Mouse (Mus musculus): Measurements from ENCODE around the gene Ran.

Gene Ran

DNA sequence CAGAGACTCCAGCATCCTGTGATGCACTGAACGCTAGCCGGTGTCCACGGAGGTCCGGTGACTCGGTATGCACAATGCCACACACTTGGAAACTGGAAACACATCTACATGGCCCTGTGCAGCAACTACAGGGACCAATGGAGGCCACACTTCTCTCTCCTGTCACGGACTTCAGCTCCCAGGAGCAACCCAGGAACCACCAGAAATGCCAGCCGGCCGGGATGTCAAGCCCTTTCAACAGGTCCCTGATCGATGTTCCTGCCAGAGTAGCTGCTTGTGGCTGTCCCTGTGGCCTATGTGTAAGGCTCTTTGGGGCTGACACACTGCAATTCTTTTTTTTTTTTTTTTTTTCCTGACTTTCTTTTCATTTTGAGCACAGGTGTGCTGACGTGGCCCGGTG is 44.3 kb downstream of the Ran start:
- DNase-seq (ENCODE audit: low read depth), result no peak

- DNase-seq (ENCODE audit: low read depth), result no peak
Observed at GRCm38 (mm10) chr5:129065301-129065700, 45.4 kb downstream of the Ran start.

- DNase-seq (ENCODE audit: low read depth), result peak; percentile 55
Observed at GRCm38 (mm10) chr5:129065946-129066345, 46.1 kb downstream of the Ran start.

DNA sequence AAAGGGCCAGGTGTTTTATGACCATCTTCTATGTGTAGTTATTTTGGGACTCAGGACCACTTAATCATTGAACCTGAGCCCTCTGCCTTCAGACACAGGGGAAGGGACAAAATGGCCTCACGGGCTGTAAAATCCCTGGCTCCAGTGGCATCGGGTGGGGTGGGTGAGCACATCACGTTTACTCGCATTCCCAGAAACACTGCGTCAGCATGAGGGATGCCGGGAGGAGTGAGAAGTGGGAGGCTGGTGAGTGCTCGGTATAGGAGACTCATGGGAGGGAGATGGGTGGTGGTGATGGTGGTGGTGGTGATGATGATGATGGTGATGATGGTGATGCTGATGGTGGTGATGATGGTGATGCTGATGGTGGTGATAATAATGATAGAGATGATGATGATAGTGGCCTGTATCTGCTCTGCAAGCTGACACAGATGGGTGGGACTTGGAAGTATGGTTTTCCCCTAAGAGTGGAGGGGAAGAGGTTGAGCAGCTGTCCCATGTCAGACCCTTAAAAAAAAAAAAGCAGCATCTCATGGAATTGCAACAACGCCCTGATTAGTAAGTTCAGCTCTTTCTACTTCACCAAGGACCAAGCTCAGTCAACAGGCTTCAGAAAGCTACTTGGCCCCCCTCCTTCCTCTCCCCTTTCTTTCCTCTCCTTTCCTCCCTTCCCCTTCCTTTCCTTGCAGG is 46.8 kb downstream of the Ran start:
- no peak for DNase-seq (ENCODE audit: low read depth)

DNA sequence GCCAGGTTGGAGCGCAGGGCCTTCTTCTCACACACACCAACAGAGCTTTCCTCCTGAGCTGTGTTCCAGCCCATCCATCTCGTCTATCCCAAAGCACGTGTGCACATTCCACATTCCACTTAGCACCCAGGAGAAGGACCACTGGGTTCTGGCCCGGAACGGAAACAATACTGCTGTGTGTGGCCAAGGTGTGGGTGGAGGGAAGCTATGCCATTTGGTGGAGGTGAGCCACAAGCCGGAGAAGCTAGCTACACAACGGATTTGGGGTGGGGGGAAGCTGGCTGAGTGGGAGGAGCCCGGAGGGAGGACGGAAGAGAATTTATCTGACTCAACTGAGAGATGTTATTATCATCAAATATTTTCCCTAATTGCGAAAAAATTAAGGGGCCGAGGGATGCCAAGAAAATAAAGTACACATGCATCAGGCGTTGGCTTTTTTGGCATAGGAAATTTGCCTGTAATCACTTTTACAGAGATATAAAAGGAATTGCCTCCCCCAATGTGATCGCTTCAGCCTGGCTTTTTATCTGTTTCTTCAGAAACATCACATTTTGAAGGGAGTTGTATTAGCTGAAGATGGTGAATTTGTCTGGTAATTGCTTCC is 47.5 kb downstream of the Ran start:
- no peak for DNase-seq (ENCODE audit: low read depth)

DNA sequence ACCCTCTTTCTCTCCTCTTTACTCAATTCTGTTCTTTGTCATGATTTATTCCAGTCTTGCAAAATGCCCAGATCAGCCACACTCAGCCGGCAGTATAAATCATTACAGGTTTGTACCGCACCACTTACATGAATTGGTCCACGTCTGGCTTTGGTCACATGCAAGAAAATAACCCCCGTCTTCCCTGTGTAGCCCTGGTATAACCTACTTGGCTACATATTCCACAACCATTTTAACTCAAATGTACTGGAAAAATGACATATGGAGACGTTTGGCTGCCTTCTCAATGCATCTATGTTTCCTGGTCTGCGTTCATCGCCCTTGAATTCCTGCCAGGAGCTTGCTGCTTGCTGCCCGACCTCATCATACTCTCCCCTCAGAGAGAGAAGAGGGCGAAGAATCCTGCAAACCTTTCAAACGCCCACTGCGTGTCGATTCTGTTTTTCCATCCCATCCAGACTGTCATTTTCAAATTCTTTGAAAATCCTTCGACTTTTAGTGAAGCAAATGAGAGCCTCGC is 52.0 kb downstream of the Ran start:
- DNase-seq (ENCODE audit: low read depth), result no peak

GRCm38 (mm10) chr5:129073404-129073803 is 53.5 kb downstream of the Ran start:
- no peak for DNase-seq (ENCODE audit: low read depth)
